10 mouse cellular contexts compared by ENCODE assay signal in the genomic region with DNA sequence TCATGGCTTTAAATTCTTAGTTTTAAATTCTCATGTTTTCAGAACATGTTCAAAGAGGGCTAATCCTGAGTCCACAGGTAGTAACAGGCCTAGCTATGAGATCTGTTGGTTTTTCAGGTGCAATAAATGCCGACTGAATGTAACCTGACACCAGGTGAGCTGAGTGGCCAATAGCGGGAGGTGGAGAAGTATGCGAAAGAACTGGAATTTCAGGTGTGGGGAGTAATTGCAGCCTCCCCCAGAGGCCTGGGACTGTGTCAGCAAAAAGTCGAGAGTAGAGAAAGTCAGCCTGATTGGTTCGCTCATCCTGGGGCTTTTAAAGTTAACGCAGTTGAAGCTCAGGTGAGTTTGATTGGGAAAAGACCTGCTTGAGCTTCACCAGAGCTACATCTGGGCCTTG. TPM values are rescaled to one million over a fixed set of nuclear protein-coding genes. Genes with fewer than 3 reads are reported as not detected.
DNase-seq lines count a peak whose midpoint lies in the region; ATAC-seq and TF ChIP-seq lines count a peak whose summit lies in the region.
"Had no signal": no experiment of that assay in that cellular context is flagged by ENCODE, and none has a peak within 500 bp of the region (broad histone marks: within the 10 kb centered on the region; RNA-seq: fewer than 3 reads in every experiment).

No protein-coding gene starts in this region.

- peak overlapping the region; percentile 77; the same call in 1 of the 2 replicates for H3K27ac ChIP-seq in lung, embryonic 14.5 days (ENCODE audit: low read depth)
- H3K27ac ChIP-seq in forebrain, embryonic 14.5 days (ENCODE audit: low read depth, low read length), result no peak overlapping the region

- peak; percentile 62 to 67 for DNase-seq in urinary bladder, postnatal 36 days (ENCODE audit: low spot score in 2 of 2)
- no peak for DNase-seq in urinary bladder, postnatal 10 days (ENCODE audit: low spot score)
- DNase-seq in kidney, adult 11 months, result peak; percentile 81
- DNase-seq in lung, embryonic 14.5 days, result peak; percentile 83
- DNase-seq in yolk sac, embryonic 10.5 days (ENCODE audit: low spot score), result peak; percentile 65
- no peak for DNase-seq in forebrain, embryonic 14.5 days (ENCODE audit: low spot score)
- no peak for DNase-seq in retina, postnatal 1 day
- DNase-seq in natural killer cell, adult 2 months (ENCODE audit: low spot score in 2 of 2), result no peak
- DNase-seq: heart, postnatal 14 days; thymus, postnatal 14 days had no signal

- H3K36me3 ChIP-seq in lung, embryonic 14.5 days (ENCODE audit: insufficient read depth), result no peaks in the 10 kb centered on the region
- no peaks in the 10 kb centered on the region for H3K36me3 ChIP-seq in forebrain, embryonic 14.5 days (ENCODE audit: control insufficient read depth, insufficient read depth, low read length)

- WGBS in lung, embryonic 14.5 days, result 43% methylated on average over 6 of the region's 6 CpGs
- 73% methylated on average over 6 of the region's 6 CpGs for WGBS in forebrain, embryonic 14.5 days

- H3K4me2 ChIP-seq in lung, embryonic 14.5 days, result no peak overlapping the region
- H3K4me2 ChIP-seq in forebrain, embryonic 14.5 days (ENCODE audit: low read length), result no peak overlapping the region

- no peak for TF ChIP-seq CTCF in lung, embryonic 14.5 days (IDR thresholded peaks at IDR 0.05; ENCODE audit: low read depth)

- H3K9me3 ChIP-seq in lung, embryonic 14.5 days (ENCODE audit: low read depth, low read length), result no peaks in the 10 kb centered on the region
- no peaks in the 10 kb centered on the region for H3K9me3 ChIP-seq in forebrain, embryonic 14.5 days (replicated peaks; ENCODE audit: control insufficient read depth, low read length)

- H3K9ac ChIP-seq in lung, embryonic 14.5 days, result no peak overlapping the region
- H3K9ac ChIP-seq in forebrain, embryonic 14.5 days (ENCODE audit: low read length), result no peak overlapping the region

- no peak overlapping the region for H3K4me3 ChIP-seq in lung, embryonic 14.5 days (ENCODE audit: low read depth, low read length)
- H3K4me3 ChIP-seq in forebrain, embryonic 14.5 days (ENCODE audit: low read depth, low read length), result no peak overlapping the region

- no peaks in the 10 kb centered on the region for H3K27me3 ChIP-seq in lung, embryonic 14.5 days (ENCODE audit: insufficient read depth, low read length)
- no peaks in the 10 kb centered on the region for H3K27me3 ChIP-seq in forebrain, embryonic 14.5 days (replicated peaks; ENCODE audit: control insufficient read depth, insufficient read depth, low read length)

- peaks cover 3% of the 10 kb centered on the region; the same call in 1 of the 2 replicates for H3K4me1 ChIP-seq in lung, embryonic 14.5 days (ENCODE audit: insufficient read depth)
- H3K4me1 ChIP-seq in forebrain, embryonic 14.5 days (ENCODE audit: control insufficient read depth, insufficient read depth, low read length), result no peaks in the 10 kb centered on the region

- ATAC-seq in lung, embryonic 14.5 days (ENCODE audit: insufficient read depth), result peak; percentile 94
- no peak for ATAC-seq in forebrain, embryonic 14.5 days

RNA-seq across cellular contexts. Expression of a gene that starts 46.4 kb away (rescaled TPM):
- polyA plus RNA-seq in lung, embryonic 14.5 days (2014; fragmentation: Nextera tagmentation; extraction: Ambion mirVana), result 44.3 and 46.1 TPM in 2 replicates
- polyA plus RNA-seq in forebrain, embryonic 14.5 days (2014; fragmentation: Nextera tagmentation; extraction: Ambion mirVana), result 43.9 and 48.6 TPM in 2 replicates

RNA-seq across cellular contexts. Expression of a gene that starts 46.7 kb away (rescaled TPM):
- 19.2 and 20.2 TPM in 2 replicates for polyA plus RNA-seq in lung, embryonic 14.5 days (2014; fragmentation: Nextera tagmentation; extraction: Ambion mirVana)
- 1.9 and 2.7 TPM in 2 replicates for polyA plus RNA-seq in forebrain, embryonic 14.5 days (2014; fragmentation: Nextera tagmentation; extraction: Ambion mirVana)

RNA-seq across cellular contexts. Expression of a gene that starts 59.8 kb away (rescaled TPM):
- 128 and 129 TPM in 2 replicates for polyA plus RNA-seq in lung, embryonic 14.5 days (2014; fragmentation: Nextera tagmentation; extraction: Ambion mirVana)
- 134 and 149 TPM in 2 replicates for polyA plus RNA-seq in forebrain, embryonic 14.5 days (2014; fragmentation: Nextera tagmentation; extraction: Ambion mirVana)

Comparison
In these comparisons a context has a peak if more than half of its experiments do, and no peak if none do; other contexts are left out.
1. DNase-seq: peak in urinary bladder, postnatal 36 days (2 of 2), kidney, adult 11 months (single experiment), lung, embryonic 14.5 days (single experiment) and yolk sac, embryonic 10.5 days (single experiment); none in urinary bladder, postnatal 10 days (single experiment), forebrain, embryonic 14.5 days (single experiment), retina, postnatal 1 day (single experiment) and natural killer cell, adult 2 months (0 of 2).